Mouse (Mus musculus): ENCODE results near the gene Ccn1.
A peak's percentile ranks its signal among the peaks of the same experiment; 100 is the strongest.

Ccn1 gene

DNA sequence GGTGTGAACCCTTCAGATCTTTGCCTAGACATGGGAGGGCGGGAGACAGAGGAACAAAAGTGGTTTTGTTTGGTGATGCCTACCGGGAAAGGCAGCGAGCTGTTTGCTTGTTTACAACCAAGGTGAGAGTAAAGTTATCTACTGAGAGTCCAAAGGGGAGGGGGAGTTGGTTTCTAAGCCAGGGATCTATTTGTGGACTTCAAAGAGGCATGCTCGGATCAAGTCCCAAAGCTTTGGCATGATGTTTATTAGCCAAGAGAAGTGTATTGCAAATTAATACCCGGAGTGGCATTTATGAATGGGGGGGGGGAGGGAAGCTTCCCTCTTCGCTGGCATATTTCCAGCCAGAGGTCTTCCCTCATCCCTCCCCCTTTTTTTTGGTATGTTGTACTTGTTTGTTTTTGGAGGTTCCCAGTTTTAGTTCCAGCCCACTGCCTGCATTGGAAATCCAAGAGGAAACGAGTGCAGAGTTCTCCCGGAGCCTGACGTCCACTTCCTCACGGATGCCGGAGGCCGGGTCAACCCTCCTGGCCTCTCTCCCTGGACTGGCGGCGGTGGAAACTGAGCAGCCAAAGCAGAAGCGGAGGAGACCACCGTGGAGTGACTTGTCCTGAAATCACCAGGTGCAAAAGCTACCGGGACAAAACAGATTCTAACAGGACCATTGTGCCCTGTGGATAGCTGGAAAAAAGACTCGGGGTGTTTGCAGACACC, 674 bp upstream of the Ccn1 start:
- peak; percentile 67 for DNase-seq (ENCODE audit: low spot score)

DNA sequence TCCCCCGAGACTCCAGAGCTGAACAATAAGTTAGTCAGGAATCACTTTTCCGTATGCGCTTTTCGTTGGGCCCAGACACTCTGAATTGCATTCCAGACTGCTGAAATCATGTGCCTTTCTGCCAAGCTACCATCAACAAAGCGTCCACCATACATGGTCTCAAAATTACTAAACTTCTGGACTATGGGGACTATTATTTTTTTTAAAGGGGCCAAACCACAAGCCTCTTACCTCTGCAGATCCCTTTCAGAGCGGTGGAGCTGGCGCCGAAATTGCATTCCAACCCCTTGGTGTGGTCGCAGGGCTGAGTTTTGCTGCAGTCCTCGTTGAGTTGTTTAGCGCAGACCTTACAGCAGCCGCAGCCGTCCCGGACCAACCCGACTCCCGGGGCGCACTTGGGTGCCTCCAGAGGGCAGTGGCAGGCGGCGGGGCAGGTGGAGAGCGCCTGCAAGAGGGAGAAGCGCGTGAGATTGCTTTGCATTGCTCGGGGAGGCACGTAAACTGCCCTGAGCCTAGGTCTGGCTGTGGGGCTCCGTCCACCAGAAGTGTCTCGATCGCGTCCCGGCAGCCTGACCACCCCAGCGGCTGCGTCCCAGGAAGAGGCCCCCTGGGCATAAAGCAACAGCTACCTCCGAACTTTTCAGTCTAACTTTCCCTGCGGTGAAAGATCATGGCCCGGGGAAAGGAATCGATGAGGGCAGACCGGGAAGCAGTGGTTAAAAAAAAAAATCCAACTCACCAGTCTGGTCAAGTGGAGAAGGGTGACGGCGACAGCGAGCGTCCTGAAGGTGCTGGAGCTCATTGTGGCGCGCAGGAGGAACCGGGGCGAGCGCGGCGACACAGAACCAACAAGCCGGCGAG, 560 bp downstream of the Ccn1 start:
- peak; percentile 73 for DNase-seq (ENCODE audit: low spot score)

DNA sequence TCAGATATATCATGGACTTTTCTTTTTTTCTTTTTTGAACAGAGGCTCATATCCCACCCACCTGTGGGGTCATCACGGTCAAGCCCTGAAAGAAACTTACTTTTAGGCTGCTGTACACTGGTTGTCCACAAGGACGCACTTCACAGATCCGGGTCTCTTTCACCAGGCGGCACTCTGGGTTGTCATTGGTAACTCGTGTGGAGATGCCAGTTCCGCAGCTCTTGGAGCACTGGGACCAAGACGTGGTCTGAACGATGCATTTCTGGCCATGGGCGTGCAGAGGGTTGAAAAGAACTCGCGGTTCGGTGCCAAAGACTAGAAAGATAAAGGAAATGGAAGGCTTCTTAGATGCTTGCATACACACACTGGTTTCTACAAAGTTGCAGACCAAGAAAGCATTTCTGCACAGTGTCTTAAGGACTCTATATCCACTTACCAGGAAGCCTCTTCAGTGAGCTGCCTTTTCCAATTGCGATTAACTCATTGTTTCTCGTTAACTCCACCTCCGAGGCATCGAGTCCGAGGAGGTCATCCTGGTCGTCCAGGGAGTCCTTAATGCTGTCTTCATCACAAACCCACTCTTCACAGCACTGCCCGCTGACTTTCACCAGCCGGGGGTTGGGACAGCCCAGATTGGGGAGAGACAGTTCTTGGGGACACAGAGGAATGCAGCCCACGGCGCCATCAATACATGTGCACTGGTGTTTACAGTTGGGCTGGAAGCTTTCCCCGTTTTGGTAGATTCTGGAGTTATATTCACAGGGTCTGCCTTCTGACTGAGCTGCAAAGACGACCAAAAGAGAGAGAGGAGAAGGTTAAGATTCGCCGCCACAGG, 1.5 kb downstream of the Ccn1 start:
- peak; percentile 77 for DNase-seq (ENCODE audit: low spot score)

DNA sequence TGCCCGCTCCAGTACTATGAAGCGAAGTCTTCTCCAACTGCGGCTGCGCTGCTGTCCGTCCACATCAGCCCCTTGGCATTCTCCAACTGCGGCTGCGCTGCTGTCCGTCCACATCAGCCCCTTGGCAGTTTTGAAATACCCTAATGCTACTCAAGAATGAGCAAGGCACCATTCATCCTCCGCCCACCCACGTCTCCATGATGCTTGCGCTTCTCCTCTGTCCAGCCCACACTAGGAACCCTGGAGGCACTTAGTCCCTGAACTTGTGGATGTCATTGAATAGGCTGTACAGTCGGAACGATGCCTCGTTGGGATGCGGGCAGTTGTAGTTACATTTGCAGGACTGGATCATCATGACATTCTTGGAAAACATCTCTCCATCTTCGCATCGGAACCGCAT, 2.4 kb downstream of the Ccn1 start:
- DNase-seq (ENCODE audit: low spot score), result no peak

DNA sequence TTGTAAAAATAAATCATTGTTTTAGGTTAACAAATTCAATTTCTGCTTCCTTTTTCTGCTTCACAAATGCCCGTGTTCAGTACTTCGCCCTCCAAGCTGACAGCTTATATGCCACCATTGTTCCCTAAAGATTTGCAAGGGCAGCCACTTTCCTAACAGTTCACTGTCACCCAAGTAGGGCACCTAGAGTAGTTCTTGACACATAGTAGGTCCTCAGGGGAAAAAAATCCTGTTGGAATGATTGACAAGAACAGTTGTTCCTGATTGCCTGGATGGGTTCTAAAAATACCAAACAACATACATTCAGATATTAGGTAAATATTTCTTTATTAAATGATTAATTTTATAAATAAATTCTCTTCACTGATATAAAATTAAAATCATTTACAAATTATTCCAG, 3.1 kb downstream of the Ccn1 start:
- no peak for DNase-seq (ENCODE audit: low spot score)

DNA sequence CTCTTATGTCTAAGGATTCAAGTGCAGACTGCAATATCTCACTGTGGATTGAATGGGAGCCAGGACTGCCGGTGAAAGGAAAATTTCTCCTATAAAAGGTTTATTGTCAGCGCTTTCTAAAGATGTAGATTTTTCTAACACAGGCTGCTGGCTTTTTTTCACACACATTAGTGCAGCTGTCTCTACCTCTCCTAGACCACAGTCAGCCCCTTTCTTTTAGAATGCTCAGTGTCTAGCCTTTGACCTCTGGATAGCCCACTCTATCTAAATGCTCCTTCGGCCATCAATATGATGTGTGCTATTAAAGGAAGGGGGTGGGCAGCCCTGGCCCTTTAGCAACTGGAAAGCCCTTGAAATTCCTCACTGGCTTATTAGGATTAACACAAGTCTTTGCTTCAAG, 3.8 kb downstream of the Ccn1 start:
- no peak for DNase-seq (ENCODE audit: low spot score)

DNA sequence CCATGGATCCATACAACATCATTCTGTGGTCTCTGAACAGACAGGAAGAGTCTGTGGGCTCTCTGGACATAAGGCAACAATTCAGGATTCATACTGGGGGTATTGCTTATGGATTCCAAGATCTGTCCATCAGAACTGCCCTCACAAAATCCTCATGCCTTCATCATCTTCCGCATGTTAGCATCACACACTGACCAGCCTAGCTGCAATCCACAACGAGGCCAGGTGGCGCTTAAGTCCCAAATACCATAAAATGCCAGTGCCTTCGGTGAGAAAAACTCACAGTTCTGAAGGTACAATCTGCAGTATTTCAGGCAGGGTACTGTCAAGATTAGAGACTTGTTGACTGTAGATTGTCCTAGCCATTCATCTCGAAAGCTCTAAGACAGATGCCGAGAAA, 4.3 kb downstream of the Ccn1 start:
- no peak for DNase-seq (ENCODE audit: low spot score)

DNA sequence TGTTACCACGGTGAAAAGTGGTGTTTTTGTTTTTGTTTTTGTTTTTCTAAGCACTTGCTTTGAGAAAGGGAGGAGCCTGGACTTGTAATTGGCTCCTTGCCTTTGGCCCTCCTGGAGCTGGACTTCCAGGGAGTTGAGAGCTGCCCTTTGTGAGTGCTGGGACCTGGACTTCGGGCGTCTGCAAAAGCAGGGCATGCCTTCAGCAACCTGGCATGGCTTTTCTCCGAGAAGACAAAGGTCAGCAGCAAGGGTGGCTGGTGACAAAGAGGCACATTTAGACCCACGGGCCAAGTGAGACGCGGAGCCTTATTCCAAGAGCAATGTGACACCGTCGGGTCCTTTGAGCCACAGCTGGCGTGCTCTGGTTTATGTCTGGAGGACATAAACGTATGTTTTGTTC, 6.9 kb downstream of the Ccn1 start:
- peak; percentile 65 for DNase-seq (ENCODE audit: low spot score)

DNA sequence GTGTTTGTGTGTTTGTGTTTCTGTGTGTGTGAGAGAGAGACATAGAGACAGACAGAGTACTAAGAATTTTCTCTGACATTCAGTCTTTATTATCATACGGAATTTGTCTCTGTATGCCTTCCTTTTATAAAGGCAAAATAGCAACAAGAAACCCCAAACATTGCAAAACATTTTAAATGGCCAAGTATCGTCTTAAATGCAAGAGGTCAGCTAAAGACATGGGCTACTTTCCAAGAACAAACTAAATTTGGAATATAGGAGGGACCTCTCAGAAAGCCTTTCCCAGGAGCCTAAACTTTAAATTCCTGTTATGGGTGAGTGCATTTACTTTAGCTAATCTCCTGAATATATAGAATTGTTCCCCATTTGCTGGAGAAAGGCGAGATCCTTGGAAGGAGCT, 7.9 kb downstream of the Ccn1 start:
- DNase-seq (ENCODE audit: low spot score), result peak; percentile 77

DNA sequence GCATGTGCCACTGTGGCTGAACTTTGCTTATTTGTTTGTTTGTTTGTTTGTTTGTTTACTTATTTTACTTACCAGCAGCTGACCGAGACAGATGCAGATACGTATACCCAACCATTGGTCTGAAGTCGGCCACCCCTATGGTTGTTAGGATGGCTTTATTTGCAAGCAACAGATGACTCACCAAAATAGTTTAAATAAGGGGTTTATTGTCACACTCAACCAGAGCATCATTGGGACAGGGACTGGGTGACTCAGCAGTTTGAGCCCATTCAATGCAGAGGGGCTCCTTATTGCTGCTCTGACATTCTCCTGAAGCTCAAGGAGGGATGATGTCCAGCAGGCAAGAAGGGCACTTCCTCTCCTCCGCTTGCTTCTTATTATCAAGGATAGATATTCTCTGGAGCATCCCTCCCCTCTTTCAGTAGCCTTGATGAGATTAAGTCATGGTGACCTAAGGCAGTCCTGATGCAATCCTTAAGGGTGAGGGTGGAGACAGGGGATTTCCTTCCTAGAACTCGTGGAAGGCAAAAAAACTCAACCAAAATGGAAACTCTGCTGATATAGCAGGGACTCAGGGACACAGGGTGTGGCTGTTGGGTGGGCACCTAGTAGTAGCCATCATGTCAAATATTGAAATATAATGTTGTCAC, 8.6 kb downstream of the Ccn1 start:
- DNase-seq (ENCODE audit: low spot score), result no peak

DNA sequence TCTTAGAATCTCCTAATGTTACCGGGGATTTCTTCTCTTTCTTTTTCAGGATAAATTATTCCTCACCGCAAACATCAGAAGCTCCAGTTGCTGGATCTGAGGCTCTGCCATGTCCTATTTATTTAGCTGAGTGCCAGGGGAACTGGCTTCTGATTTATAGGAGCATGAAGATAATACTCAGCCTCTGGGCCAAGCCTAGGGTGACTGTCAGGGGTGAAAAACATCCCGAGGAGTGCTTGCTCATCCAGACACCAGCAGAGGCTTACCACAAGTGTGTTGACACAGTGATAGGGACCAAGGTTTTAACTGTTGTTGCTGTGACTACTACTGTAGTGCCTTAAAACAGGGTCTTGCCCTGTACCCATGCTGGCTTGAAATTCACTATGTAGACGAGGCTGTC, 9.2 kb downstream of the Ccn1 start:
- DNase-seq (ENCODE audit: low spot score), result no peak

DNA sequence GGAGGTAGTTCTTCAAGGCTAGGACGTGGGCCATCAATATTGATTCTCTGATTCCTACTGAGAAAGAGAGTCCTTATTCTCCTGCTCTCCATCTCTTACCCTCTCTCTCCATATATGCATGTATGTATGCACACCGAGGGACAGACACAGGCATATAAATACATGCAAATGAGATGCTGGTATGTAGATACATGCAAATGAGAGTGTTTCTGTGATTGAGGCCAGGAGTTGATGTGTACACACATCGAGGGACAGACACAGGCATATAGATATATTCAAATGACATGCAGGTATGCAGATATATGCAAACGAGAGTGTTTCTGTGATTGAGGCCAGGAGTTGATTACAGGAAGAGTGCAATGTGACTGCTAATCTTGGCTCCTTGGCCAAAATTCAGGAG, 9.6 kb downstream of the Ccn1 start:
- DNase-seq (ENCODE audit: low spot score), result no peak

DNA sequence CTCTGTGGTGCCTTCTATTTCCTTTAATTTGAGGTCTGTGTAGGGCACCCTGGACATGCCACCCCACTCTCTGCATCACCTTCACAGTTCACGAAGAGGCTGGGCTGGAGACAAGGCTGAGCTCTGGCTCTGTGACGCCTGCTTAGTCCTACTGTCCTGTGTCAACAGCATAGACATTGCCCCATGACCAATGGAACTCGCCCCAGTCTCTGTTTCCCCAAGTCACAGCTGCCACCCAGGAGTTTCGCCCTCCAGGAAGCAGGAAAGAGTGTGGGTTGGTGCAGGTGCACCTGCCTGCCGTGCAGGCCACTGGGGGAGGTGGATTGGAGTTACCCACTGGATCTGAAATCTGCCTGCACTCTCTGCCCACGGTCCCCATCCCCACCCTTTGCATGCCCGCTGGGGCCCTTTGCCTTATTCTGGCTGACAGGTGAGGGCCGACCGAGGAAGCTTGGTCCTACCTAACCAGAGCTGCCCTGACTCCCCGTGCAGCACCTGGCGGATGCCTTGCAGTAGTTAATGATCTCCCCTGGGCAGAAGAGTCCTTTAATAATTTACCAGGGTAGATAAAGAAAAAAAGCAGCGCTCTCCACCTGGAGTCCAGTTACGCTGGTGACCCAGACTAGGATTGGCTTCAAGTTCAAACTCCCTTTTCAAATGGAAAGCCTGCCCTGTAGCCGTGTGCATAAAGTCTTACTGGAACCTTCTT, 15.6 kb downstream of the Ccn1 start:
- DNase-seq (ENCODE audit: low spot score), result no peak

DNA sequence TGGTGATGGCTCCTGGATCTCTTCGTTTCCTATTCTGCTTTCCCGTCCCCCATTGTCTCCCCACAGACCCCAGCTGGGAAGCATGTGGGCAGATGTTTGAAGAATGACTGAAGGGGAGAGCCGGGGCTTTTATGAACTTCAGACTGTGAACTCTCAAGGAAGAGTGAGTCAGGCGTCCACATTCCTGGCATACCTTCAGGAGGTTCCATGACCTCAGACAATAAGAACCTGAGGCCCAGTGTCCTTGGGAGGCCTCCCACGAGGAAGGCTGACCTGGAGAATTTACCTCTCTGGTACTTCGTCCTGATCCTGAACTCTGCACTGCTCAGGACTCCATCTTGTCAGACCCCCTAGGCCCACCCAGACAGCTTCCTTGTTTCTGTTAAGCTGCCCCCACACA, 16.9 kb downstream of the Ccn1 start:
- DNase-seq (ENCODE audit: low spot score), result no peak

DNA sequence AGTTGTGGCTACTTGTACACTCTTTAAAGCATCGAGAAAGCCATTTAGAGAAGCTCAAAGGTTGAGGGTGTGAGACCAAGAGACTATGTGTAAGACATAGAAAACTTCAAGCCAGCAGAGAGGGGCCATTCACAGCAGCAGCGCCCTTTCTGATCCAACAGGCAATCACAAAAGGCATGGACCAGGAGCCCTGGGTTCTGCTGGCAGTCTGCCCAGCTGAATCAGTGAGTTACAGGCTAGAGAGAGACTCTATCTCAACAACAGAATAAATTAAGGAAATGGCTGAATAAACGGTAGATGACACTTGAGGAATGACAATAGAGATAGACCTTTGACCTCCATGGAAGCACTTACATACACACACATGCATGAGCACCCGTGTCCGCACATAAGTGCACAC, 21.1 kb downstream of the Ccn1 start:
- no peak for DNase-seq (ENCODE audit: low spot score)

DNA sequence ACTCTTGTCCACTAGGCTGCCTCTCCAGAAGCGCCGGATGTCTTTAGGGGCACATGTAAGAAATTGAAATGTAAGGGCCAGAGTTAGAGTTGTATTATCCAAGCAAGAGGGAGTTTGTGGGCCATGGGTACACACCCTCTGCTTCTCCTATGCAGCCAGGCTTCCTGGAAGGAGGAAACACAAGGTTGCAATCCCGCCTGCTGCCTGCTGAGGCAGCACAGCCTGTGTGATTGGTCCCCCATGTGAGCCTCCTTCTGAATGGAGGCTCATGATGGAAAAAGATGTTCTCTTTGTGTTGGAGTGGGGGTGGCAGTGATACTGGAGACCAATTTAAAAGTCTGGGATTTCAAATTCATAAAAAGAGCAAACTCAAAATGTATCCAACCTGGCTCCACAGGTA, 22.0 kb downstream of the Ccn1 start:
- DNase-seq (ENCODE audit: low spot score), result peak; percentile 57

DNA sequence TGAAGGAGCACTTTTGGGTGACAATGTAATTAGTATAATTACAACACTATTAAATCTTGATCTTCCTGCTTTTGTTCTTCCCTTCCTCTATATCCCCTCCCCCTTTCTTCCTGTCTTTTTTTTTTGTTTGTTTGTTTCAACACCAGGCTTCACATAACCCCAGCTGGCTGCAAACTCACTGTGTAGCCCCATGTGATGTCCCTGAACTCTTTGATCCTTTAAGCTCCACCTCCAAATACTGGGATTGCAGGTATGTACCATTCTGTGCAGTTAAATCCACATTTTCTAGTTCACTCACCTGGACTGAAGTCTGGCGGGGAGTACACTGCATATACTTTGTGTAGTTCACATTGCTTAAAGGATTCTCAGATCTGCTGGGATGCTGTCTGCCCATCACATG, 23.7 kb downstream of the Ccn1 start:
- DNase-seq (ENCODE audit: low spot score), result no peak

DNA sequence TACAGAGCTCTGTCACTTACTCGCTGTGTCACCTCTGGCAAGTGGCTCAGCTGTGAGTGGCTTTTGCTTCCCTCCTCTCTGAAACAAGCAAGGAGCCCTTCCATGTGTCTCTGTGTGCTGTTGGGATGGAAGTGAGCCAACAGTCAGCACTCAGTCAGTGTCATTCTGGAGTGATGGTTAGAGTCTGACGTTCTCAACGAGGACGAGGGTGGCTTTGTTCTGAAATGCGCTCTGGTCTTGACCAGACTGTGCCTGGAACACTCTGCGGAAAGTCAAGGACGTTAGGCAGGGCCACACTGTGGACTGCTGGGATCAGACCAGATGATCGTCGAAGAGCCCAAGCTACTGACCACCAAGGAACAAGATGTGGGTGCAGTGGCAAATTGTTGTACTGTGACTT, 24.2 kb downstream of the Ccn1 start:
- DNase-seq (ENCODE audit: low spot score), result no peak

DNA sequence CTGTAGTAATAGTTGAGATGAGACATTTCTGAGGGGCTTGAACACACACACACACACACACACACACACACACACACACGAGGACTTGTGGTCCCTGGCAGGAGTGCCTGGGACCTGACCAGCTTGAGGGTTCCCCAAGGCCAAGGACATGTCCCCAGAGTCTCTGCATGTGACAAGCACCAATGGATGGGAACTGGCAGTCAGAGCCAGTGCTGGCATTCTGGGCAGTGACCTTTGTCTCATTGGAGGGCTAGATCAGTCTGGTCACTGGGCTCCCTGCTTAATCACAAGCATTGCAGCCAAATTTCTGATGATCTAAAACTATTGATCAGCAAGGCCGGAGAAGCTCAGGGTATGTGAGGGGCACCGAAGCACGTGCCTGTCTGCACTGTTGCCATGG, 25.0 kb downstream of the Ccn1 start:
- DNase-seq (ENCODE audit: low spot score), result no peak

DNA sequence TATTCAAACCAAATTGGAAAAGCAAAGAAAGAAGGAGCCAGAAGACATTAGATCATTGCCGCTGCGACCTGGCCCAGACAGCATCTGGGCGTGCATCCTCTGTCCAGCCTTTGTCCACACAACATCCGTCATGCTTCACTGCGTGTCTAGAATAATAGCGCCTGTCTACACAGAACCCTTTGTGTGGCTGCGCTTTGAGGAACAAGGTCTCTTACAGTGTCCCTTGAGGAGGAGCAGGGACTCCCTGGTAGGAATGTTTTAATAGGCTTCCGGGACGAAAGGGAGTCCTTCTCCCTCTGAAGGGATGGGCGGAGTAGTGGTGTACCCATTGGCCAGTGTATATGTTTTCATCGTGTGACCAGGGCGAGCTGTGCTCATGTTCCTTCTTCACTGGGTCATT, 26.7 kb downstream of the Ccn1 start:
- no peak for DNase-seq (ENCODE audit: low spot score)

DNA sequence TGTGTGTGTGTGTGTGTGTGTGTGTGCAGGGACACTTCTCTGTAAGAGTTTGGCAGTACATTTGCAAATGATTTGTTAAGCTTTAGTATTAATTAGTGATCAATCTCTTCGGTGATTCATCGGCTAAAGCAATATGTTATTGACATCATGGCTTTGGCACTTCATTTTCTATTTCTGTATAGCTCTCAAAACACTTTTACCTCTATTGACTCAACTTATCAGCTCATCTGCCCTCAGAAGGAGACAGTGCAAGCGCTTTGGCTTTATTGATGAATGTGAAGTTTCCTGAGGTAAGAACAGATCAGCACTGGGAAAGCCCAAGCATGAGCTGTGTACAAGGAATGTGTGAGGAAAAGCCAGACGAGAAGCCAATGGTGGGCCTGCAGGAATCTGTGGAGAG, 28.6 kb downstream of the Ccn1 start:
- DNase-seq (ENCODE audit: low spot score), result no peak

Data from adipocyte (in vitro differentiated cells).